Mouse (Mus musculus) MEL (cell line): ENCODE measurements around the gene Angptl2. TPM values are rescaled to one million over a fixed set of nuclear protein-coding genes. Genes with fewer than 3 reads are reported as not detected.

ENCODE experiments used
- DNase-seq: peaks from one replicate; pipeline ENCODE4 v3.0.0; 2011; ENCODE audit warnings: low read depth, low spot score
- H3K27ac ChIP-seq: 2 replicates; pipeline ENCODE4 v1.5.1; 2012; ENCODE audit warnings: low read depth, mild to moderate bottlenecking, control low read depth, low read length, moderate library complexity; ENCODE audit not compliant: control insufficient read depth
- H3K27me3 ChIP-seq, 2 experiments: fragments of 150-350 bp in 1 of 2; sonication (generic) in 1 of 2; 2 replicates each; pipeline ENCODE4 v1.6.1; 2012; ENCODE audit warnings: low read length in 2 of 2, mild to moderate bottlenecking in 2 of 2, improper control_type of control experiment in 1 of 2, moderate library complexity in 1 of 2; ENCODE audit not compliant: insufficient read depth in 2 of 2, control insufficient read depth in 1 of 2
- H3K36me3 ChIP-seq, 2 experiments: 2 replicates each; pipeline ENCODE4 v1.6.1; 2012 to 2014; ENCODE audit warnings: low read length in 2 of 2, improper control_type of control experiment in 1 of 2, inconsistent platforms in 1 of 2, mild to moderate bottlenecking in 1 of 2; ENCODE audit not compliant: insufficient read depth in 2 of 2, control insufficient read depth in 1 of 2
- H3K4me1 ChIP-seq, 2 experiments: fragments of 150-350 bp in 1 of 2; sonication (generic) in 1 of 2; 2 replicates each; pipeline ENCODE4 v1.6.1; 2012; ENCODE audit warnings: low read length in 2 of 2, improper control_type of control experiment in 1 of 2, mild to moderate bottlenecking in 1 of 2; ENCODE audit not compliant: insufficient read depth in 2 of 2, control insufficient read depth in 1 of 2
- H3K4me3 ChIP-seq, 2 experiments: fragments of 150-350 bp in 1 of 2; sonication (generic) in 1 of 2; 2 replicates each; pipeline ENCODE4 v1.5.1; 2012; ENCODE audit warnings: low read depth in 2 of 2, low read length in 2 of 2, mild to moderate bottlenecking in 2 of 2, moderate library complexity in 2 of 2, control low read depth in 1 of 2, improper control_type of control experiment in 1 of 2; ENCODE audit not compliant: control insufficient read depth in 1 of 2, insufficient read depth in 1 of 2
- H3K79me2 ChIP-seq: 2 replicates; pipeline ENCODE4 v1.6.1; 2012; ENCODE audit warnings: mild to moderate bottlenecking, low read length, moderate library complexity; ENCODE audit not compliant: control insufficient read depth, poor library complexity, insufficient read depth
- H3K9ac ChIP-seq: 2 replicates; pipeline ENCODE4 v1.6.1; 2012; ENCODE audit warnings: low read depth, mild to moderate bottlenecking, control low read depth, low read length, moderate library complexity; ENCODE audit not compliant: control insufficient read depth, poor library complexity, severe bottlenecking
- H3K9me3 ChIP-seq: fragments of 150-350 bp; sonication (generic); replicated peaks from 2 replicates; pipeline ENCODE4 v1.6.1; 2012; ENCODE audit warnings: mild to moderate bottlenecking, low read length, improper control_type of control experiment, moderate library complexity; ENCODE audit not compliant: insufficient read depth
- CHD1 ChIP-seq: IDR thresholded peaks from 2 replicates; pipeline ENCODE4 v1.6.1; 2012; ENCODE audit warnings: low read depth, mild to moderate bottlenecking, inconsistent platforms, low read length, improper control_type of control experiment
- EP300 ChIP-seq, 2 experiments: IDR thresholded peaks; 2 replicates each; pipeline ENCODE4 v1.6.1; 2011; ENCODE audit warnings: improper control_type of control experiment in 2 of 2, low read length in 2 of 2, low read depth in 1 of 2, mild to moderate bottlenecking in 1 of 2
- ETS1 ChIP-seq: IDR thresholded peaks from 2 replicates; pipeline ENCODE4 v1.6.1; 2012; ENCODE audit warnings: low read depth, mild to moderate bottlenecking, inconsistent platforms, low read length, improper control_type of control experiment, moderate library complexity
- HCFC1 ChIP-seq: IDR thresholded peaks from 2 replicates; pipeline ENCODE4 v1.6.1; 2012; ENCODE audit warnings: low read depth, mild to moderate bottlenecking, inconsistent platforms, low read length, improper control_type of control experiment, moderate library complexity
- KAT2A ChIP-seq: conservative IDR thresholded peaks from 2 replicates; pipeline ENCODE4 v1.6.1; 2012; ENCODE audit warnings: low read depth, low read length, improper control_type of control experiment, inconsistent platforms
- MAZ ChIP-seq: IDR thresholded peaks from 2 replicates; pipeline ENCODE4 v1.6.1; 2012; ENCODE audit warnings: low read depth, mild to moderate bottlenecking, inconsistent platforms, low read length, improper control_type of control experiment
- MXI1 ChIP-seq: IDR thresholded peaks from 2 replicates; pipeline ENCODE4 v1.6.1; 2011; ENCODE audit warnings: mild to moderate bottlenecking, low read depth, low read length, improper control_type of control experiment
- MYC ChIP-seq: IDR thresholded peaks from 2 replicates; pipeline ENCODE4 v1.6.1; 2011; ENCODE audit warnings: low read depth, mild to moderate bottlenecking, low read length, improper control_type of control experiment, moderate library complexity
- NELFE ChIP-seq: IDR thresholded peaks from 2 replicates; pipeline ENCODE4 v1.6.1; 2011; ENCODE audit warnings: low read depth, low read length, improper control_type of control experiment
- POLR2A ChIP-seq, 2 experiments: IDR thresholded peaks; 2 replicates each; pipeline ENCODE4 v1.6.1; 2011 to 2012; ENCODE audit warnings: low read length in 2 of 2, mild to moderate bottlenecking in 2 of 2, control low read depth in 1 of 2, improper control_type of control experiment in 1 of 2, low read depth in 1 of 2, moderate library complexity in 1 of 2; ENCODE audit not compliant: control insufficient read depth in 1 of 2, insufficient read depth in 1 of 2, poor library complexity in 1 of 2
- RAD21 ChIP-seq: IDR thresholded peaks from 2 replicates; pipeline ENCODE4 v1.6.1; 2011; ENCODE audit warnings: mild to moderate bottlenecking, low read depth, low read length, improper control_type of control experiment
- UBTF ChIP-seq: IDR thresholded peaks from 2 replicates; pipeline ENCODE4 v1.6.1; 2012; ENCODE audit warnings: low read depth, mild to moderate bottlenecking, inconsistent platforms, low read length, improper control_type of control experiment, moderate library complexity, borderline replicate concordance; ENCODE audit not compliant: insufficient read depth
- USF1 ChIP-seq: IDR thresholded peaks from 2 replicates; pipeline ENCODE4 v1.6.1; 2014; ENCODE audit warnings: low read depth, mild to moderate bottlenecking, inconsistent platforms, low read length, improper control_type of control experiment, moderate library complexity
- USF2 ChIP-seq, 2 experiments: IDR thresholded peaks; 2 replicates each; pipeline ENCODE4 v1.6.1; 2011 to 2012; ENCODE audit warnings: improper control_type of control experiment in 2 of 2, low read length in 2 of 2, borderline replicate concordance in 1 of 2, inconsistent platforms in 1 of 2, low read depth in 1 of 2, mild to moderate bottlenecking in 1 of 2; ENCODE audit not compliant: insufficient read depth in 1 of 2
- ZC3H11A ChIP-seq: IDR thresholded peaks from 2 replicates; pipeline ENCODE4 v1.6.1; 2012; ENCODE audit warnings: low read depth, mild to moderate bottlenecking, inconsistent platforms, low read length, improper control_type of control experiment
- ZKSCAN1 ChIP-seq: IDR thresholded peaks from 2 replicates; pipeline ENCODE4 v1.6.1; 2012; ENCODE audit warnings: low read depth, mild to moderate bottlenecking, inconsistent platforms, low read length, improper control_type of control experiment, moderate library complexity
- ZNF384 ChIP-seq: IDR thresholded peaks from 2 replicates; pipeline ENCODE4 v1.6.1; 2012; ENCODE audit warnings: low read depth, mild to moderate bottlenecking, inconsistent platforms, low read length, improper control_type of control experiment
- polyA plus RNA-seq, 2 experiments: library from polyadenylated mRNA; stranded (reverse) in 1 of 2; unstranded in 1 of 2; fragments of >175 nt in 1 of 2; fragments of >200 nt in 1 of 2; gene quantifications; 2 replicates each; pipeline versions ENCODE4 v1.2.1 to v1.2.4; 2012; ENCODE audit warnings: low replicate concordance in 2 of 2, low read depth in 1 of 2; ENCODE audit not compliant: insufficient read length in 2 of 2, insufficient read depth in 1 of 2, missing spikeins in 1 of 2
- total RNA-seq: library from RNA; depleted of rRNA; stranded (reverse); fragments of 300-350 nt; gene quantifications from 2 replicates; pipeline ENCODE4 v1.2.3, GENCODE M21; 2012

The Angptl2 gene
- total and polyA plus RNA-seq, 3 experiments = 0.08 TPM; not detected in 2

GRCm38 (mm10) chr2:33189976-33190375 lies 25.9 kb upstream of the Angptl2 start:
- Histone ChIP-seq H3K27ac (no peak overlapping the region), H3K9ac (no peak overlapping the region), H3K27me3 (no peaks in the 10 kb centered on the region), H3K79me2 (no peaks in the 10 kb centered on the region), H3K4me3 (no peak overlapping the region), H3K36me3 (no peaks in the 10 kb centered on the region), H3K4me1 (no peaks in the 10 kb centered on the region), H3K9me3 (no peaks in the 10 kb centered on the region)
- no peak for DNase-seq
- TF ChIP-seq NELFE (no peak), MYC (no peak), POLR2A (IDR thresholded peaks at IDR 0.05; ENCODE audit: control insufficient read depth in 1 of 2, insufficient read depth in 1 of 2, low read depth in 1 of 2, low read length in 2 of 2, poor library complexity in 1 of 2) (no peak), ETS1 (no peak), USF1 (no peak), RAD21 (no peak), KAT2A (no peak), MAZ (no peak)

GRCm38 (mm10) chr2:33200368-33201068 lies 15.4 kb upstream of the Angptl2 start:
- H3K36me3 ChIP-seq = no peaks in the 10 kb centered on the region
- no peak overlapping the region for H3K9ac ChIP-seq
- no peak overlapping the region for H3K27ac ChIP-seq
- H3K9me3 ChIP-seq = no peaks in the 10 kb centered on the region
- no peak for TF ChIP-seq MXI1
- no peak for TF ChIP-seq HCFC1
- no peak for TF ChIP-seq ZKSCAN1
- TF ChIP-seq CHD1 = no peak
- TF ChIP-seq ZC3H11A = no peak
- no peak for TF ChIP-seq NELFE
- no peak for TF ChIP-seq EP300 (IDR thresholded peaks at IDR 0.05; ENCODE audit: low read depth in 1 of 2, low read length in 2 of 2)
- no peak for TF ChIP-seq UBTF
- TF ChIP-seq RAD21 = no peak
- TF ChIP-seq USF2 (IDR thresholded peaks at IDR 0.05; ENCODE audit: borderline replicate concordance in 1 of 2, insufficient read depth in 1 of 2, low read depth in 1 of 2, low read length in 2 of 2) = no peak
- no peak for TF ChIP-seq USF1
- TF ChIP-seq ZNF384 = no peak
- no peak for TF ChIP-seq KAT2A
- no peaks in the 10 kb centered on the region for H3K4me1 ChIP-seq
- no peaks in the 10 kb centered on the region for H3K27me3 ChIP-seq
- DNase-seq = no peak
- H3K79me2 ChIP-seq = no peaks in the 10 kb centered on the region
- H3K4me3 ChIP-seq = no peak overlapping the region
